Mouse (Mus musculus): ENCODE measurements around the gene Gna12. TPM values are rescaled to one million over a fixed set of nuclear protein-coding genes. Genes with fewer than 3 reads are reported as not detected.

Gna12 gene
- total RNA-seq (2023) = 10 to 100 TPM; 31.1 to 31.9 TPM

DNA sequence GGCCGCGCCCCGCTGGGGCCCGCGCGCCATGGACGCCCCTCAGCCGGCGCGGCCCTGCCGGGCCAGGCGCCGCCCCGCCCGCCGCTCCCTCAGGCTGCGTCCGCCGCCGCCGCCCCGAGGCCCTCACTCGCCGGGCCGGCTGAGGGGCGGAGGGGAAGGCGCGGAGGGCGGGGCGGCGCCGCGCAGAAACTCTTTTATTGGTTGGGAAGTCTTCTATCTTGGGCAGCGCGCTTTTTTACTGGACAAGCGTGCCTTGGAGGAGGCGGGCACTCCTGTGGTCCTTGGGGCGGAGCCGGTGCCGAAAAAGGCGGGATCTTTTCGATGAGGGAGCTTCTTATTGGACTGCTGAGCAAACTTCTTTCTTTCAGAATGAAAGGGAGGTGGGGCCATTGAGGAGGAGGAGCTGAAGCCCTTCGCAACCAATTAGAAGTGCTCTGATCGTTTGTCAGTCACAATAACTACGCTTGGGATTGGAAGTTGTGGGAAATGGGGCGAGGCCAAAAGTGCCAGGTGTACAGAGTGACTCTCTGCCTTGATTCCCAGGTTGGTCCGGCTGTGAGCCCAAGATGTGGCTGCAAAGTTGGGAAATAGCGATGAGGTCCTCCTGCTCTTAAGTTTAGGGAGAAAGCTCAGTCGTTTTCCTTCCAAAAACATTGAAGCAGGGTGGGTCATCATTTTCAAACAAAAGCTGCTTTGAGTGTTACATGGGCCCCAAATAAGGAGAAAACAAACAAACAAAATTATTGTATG lies at the start of gene Gna12:
Gene Gna12 (minus strand): TSS at position 118 of the 750 bp plus-strand sequence.

DNA sequence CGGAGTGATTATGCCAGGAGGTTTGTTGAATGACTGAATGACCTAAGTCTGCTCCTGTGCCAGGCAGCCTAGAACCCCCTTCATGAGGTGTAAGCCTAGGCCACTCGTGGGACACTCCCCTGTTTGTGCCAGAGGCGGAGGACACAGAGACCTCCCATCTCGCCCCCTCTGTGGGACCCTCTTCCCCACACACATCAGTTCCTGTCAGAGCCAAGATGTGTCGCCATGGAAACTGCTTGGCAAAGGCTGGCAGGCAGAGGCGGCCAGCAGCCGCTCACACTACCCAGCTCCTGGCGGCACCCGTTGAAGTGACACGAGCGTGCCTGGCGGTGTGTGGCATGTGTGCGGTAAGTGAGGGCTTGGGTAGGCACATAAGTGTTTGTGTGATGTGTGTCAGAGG lies 106.4 kb downstream of the Gna12 start, which contains the start of gene Amz1:
Gene Amz1 (plus strand): TSS at position 306 of the 400 bp plus-strand sequence.

Other genes starting within 250 kb of the Gna12 start
- gene Lfng, start 223.1 kb downstream of the Gna12 start, total RNA-seq (2023) = 10 to 100 TPM; 46.8 to 48.4 TPM
- 10 to 100 TPM; 91.6 to 95.7 TPM for gene Ttyh3, start 181.4 kb downstream of the Gna12 start, total RNA-seq (2023)
- 10 to 100 TPM in 1 of 2 experiments, 1 to 10 TPM in 1; 9.9 to 16.1 TPM for gene Iqce, start 128.1 kb downstream of the Gna12 start, total RNA-seq (2023)
- 10 to 100 TPM; 14.7 to 17.0 TPM for gene Brat1, start 125.4 kb downstream of the Gna12 start, total RNA-seq (2023)
- 1 to 10 TPM; 3.0 to 3.5 TPM for gene Amz1, start 106.3 kb downstream of the Gna12 start, total RNA-seq (2023)
- gene Card11, start 170.2 kb upstream of the Gna12 start, total RNA-seq (2023) = 1 to 10 TPM; 1.2 to 2.8 TPM

Measured in neutrophil, adult 59 days (primary cell).